Mouse (Mus musculus) brain, adult 2 months (tissue): Measurements from ENCODE around the gene Atg2b.
A peak's percentile ranks its signal among the peaks of the same experiment; 100 is the strongest.

ENCODE experiments used
- DNase-seq: peaks from one replicate; pipeline ENCODE4 v3.0.0; 2011; ENCODE audit warnings: low read depth, low spot score

Gene Atg2b

DNA sequence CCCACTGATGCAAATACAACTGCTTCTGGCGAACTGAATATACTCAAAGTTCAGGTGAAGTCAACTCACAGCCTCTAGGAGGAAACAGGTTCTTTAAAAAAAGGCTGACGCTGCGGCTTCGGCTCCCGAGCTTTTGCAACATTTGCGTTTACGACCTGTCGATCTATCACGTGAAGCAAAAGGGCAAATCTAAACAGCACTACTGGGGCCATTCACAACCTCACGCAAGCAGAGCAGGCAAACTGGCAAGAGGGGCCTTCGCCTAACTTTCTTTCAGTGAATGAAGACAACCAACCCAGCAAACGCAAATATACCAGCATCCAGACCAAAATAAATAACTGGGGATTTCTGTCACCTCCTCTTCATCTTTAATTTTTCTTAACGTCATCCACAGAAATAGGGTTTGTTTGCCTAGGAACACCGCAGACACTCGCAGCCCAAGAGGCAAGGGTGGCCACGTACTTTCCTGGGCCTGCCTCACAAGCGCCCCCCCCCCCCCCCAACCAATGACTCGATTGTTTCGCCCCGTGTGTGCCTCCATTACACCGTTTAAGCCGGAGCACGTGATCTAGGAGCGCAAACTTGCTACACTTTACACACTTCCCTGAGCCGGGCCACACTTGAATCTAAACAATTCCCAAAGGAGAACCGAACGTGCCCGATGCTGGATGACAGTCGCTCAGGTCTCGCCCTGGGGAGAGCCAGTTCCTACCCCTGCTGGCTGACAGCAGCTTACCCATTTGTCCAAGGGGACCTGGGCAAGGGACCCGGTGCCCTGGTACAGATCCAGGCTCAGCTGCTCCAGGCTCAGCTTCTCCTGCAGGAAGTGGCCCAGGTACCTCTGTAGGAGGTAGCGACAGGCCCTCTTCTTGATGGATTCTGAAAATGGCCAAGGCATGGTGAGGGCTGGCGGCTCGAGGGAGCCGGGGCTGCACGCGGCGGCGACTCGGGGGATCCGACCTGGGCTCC is 794 bp downstream of the Atg2b start, which contains the start of gene Gskip:
Gene Gskip (plus strand): TSS at position 897 of the 969 bp plus-strand sequence.
- peak; percentile 62 for DNase-seq

GRCm38 (mm10) chr12:105678762-105679161 is 6.2 kb downstream of the Atg2b start:
- DNase-seq = no peak

- DNase-seq = no peak
These were observed 6.8 kb downstream of the Atg2b start for GRCm38 (mm10) chr12:105678211-105678610.

GRCm38 (mm10) chr12:105676274-105676673 is 8.7 kb downstream of the Atg2b start:
- no peak for DNase-seq

DNA sequence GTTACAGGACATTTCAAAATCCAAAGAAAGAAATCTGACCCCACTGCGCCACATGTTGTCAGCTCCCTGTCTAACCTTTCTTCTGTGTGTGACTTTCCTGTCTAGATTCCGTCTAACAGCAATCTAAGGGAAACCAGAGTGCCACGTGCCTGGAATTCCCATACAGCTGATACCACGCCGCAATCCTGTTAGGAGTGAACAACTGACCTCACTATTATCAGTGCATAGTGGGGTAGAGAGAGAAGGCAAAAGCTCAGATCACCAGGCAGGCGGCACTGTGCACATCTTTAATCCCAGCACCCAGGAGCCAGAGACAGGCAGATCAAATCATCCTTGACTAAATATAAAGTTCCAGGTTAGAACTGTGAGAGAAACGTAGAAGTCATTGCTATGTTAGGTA is 29.2 kb downstream of the Atg2b start:
- DNase-seq = no peak

DNA sequence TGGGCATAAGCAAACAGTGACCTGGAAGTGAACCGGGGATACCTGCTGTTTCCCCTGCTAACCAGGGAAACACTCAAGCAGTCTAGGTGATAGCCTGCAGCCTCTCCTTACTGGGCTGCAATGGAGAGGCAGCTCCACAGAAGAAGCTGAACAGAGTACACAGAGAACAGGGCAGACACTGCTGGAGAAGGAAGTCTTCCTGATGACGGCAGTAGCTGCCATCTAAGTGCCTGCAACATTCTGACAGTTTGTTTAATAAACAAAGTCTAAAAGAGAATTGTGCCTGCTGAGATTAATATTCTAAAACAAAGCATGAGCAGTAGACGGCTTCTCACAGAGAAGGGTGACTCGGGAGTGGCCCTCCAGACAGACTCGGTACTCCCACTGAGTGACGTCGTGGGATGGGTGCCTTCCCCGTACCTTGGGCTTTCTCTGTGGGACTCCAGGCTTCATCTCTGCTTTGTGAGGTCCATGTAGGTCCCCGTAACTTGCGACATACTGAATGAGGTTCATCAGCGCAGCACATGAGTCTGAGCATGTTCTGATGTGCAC is 42.2 kb downstream of the Atg2b start:
- no peak for DNase-seq

DNA sequence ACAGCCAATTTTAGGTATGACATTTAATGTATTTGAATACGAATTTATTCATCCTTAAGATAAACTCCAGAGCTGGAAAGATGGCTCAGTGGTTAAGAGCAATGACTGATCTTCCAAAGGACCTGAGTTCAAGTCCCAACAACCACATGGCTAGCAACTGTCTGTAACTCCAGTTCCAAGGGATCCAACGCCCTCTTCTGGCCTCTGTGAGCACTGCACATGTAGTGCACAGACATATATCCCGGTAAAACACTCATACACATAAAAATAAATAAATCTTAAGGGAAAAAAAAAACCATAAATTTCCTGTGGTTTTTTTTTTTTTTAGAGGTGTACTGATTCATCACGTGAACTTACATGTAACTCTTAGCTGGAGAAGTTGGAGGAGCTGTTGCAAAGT is 47.5 kb downstream of the Atg2b start:
- DNase-seq = no peak

GRCm38 (mm10) chr12:105636551-105636950 is 48.5 kb downstream of the Atg2b start:
- DNase-seq = no peak

GRCm38 (mm10) chr12:105634374-105635067 is 50.5 kb downstream of the Atg2b start:
- DNase-seq = no peak

DNA sequence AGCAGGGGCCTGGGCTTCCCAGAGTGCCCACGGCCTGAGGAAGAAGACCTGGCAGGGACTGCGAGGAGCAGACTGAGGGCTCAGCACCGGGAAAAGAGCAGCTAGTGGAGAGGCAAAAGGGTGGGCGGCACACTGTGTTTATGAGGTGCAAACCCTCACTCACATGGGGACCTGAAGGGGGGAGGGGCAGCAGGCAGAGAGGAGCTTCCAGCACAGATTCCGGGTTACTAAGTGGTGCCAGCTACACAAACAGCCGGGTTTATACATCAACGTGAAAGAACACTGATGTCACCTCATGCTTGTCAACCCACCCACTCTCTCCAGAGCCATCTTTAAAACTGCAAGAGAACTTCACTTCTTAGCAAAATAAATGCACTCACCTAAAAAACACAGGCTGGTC is 59.2 kb downstream of the Atg2b start:
- DNase-seq = peak; percentile 62

DNA sequence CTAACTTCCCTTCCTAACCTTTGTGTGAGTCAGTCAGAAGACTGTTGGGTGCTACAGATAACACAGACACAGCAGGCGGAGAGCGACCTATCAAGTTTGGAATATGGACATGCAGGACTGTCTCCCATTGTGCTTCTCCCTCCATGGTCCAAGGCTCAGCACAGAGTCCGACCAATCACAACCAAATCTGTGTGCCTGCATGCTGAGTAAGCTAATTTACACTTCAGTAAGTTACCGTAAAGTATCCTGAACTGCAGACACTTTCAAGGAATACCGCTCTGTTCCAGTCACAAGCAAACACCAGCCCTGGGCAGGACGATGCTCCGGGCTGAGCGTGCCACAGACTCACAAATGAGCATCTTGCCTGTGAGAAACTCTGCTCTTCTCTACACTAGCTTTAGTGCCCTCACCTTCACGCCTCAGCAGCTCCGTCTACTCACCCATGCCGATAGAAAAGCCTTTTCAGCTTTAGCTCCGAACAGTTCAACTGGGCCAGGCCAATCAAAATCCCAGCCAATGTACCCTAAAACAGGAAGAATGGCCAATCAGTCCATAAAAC is 62.0 kb downstream of the Atg2b start:
- DNase-seq = no peak

GRCm38 (mm10) chr12:105622048-105622447 is 63.0 kb downstream of the Atg2b start:
- no peak for DNase-seq

GRCm38 (mm10) chr12:105613559-105613958 is 71.5 kb downstream of the Atg2b start:
- peak; percentile 50 for DNase-seq

GRCm38 (mm10) chr12:105611748-105612147 is 73.3 kb downstream of the Atg2b start:
- DNase-seq = peak; percentile 87

DNA sequence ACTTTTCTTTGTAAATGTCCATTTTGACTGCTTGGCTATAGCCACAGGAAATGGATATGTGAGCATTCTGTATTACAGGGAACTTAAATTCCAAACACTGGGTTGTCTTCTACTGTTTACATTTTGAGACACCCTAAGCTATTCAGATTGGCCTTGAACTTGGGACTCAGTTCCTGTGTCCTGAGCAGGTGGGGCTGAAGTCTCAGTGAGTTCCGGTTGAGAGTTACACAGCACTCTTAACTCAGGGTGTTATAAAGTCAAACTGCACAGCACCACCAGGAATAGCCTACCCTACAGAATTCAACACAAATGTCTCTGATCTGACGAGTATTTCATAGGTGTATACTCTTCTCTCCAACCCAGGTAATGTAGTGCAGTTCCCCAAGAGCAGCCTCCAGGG is 74.0 kb downstream of the Atg2b start:
- no peak for DNase-seq

- DNase-seq = no peak
These were observed 78.1 kb downstream of the Atg2b start for GRCm38 (mm10) chr12:105606881-105607280.

DNA sequence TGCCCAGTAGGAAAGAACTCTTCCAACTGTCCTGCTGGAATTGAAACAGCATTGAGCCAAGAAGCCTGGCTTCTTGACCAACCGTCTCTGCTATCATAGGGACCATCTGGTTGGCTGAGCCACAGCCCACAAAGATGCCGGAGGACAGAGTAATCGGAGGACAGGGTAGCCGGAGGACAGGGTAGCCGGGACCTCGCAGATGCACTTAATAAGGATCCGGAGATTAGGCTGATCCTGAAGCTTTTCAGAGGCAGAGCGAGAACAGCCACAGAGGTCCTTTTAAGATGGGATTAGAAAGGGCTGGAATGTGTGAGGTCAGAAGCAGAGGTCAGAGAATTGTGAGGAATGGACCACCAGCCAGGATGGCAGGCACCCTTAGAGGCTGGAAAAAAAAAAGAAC is 79.8 kb downstream of the Atg2b start:
- no peak for DNase-seq

DNA sequence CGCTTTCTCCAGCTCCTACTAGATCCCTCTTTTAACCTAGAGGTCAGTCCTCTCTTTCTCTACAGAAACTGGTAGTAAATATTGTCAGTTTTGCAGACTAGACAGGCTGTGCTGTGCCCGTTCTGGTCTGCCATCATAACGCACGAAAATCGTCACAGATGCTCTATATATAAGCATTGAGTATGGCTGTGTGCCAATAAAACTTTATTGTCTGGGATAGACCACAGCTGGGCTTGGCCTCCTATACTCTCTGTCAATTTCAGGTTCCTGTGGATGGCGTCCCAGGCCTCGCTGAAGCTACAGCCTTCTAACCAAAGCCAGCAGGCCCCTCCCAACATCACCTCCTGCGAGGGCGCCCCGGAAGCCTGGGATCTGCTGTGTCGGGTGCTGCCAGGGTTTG is 81.1 kb downstream of the Atg2b start:
- DNase-seq = no peak

GRCm38 (mm10) chr12:105602581-105603210 is 82.3 kb downstream of the Atg2b start, which contains the start of gene Bdkrb1:
Gene Bdkrb1, plus strand, starts transcription at chr12:105603085.
- no peak for DNase-seq

DNA sequence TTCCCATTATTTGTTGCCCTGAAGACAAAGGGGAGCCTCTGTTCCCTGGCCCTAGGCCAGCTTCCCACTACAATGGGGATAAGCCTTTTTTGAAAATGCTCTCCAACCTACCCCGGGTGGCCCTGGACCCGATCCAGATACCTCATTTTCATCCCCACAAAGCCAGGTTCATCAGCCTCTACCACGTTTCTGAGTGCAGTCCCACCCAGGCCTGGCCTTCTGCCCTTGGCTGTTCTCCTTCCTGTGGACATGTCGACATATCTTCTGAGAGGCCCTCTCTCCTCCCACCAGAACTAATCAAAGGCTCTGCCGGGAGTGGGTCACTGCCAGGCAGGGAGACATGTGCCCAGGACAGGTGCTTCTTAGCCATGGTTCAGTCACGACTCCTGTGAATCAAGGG is 83.4 kb downstream of the Atg2b start:
- DNase-seq = no peak

DNA sequence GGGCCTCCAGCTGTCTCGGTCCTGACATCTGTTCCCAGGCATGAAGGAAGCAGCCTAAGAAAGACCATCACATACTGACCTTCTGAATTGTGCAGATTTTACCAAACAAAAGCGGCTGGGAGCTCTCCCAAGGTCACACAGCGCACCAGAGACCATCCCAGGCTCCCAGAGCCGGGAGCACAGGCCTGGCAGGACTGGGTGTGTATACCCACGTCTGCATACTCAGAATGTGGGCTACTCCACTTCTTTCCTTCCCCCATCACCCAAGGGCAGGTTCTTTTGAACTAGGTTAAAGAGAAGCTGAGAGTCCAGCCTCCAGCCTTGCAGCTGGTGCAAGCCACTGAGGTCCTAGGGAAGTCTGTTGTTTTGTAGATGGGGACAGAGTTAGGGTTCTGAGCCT is 85.9 kb downstream of the Atg2b start:
- no peak for DNase-seq

GRCm38 (mm10) chr12:105598503-105598902 is 86.5 kb downstream of the Atg2b start:
- no peak for DNase-seq
